Mouse (Mus musculus) midbrain, embryonic 13.5 days (tissue): Measurements from ENCODE around the gene Cpsf4l. TPM values are rescaled to one million over a fixed set of nuclear protein-coding genes. Genes with fewer than 3 reads are reported as not detected.

ENCODE experiments used
- ATAC-seq: fragments of 200-750 bp; cut with Nextera tagmentation; 2 replicates; pipeline ENCODE4 v1.8.0; 2017; ENCODE audit warnings: mild to moderate bottlenecking, moderate TSS enrichment, moderate library complexity
- H3K27ac ChIP-seq: fragments of 300-500 bp; sonication (generic); 2 replicates; pipeline ENCODE4 v1.5.1; 2015; ENCODE audit warnings: inconsistent platforms, mild to moderate bottlenecking, moderate library complexity
- H3K27me3 ChIP-seq: fragments of 300-500 bp; sonication (generic); 2 replicates; pipeline ENCODE4 v1.6.1; 2015; ENCODE audit warnings: mild to moderate bottlenecking, inconsistent platforms
- H3K36me3 ChIP-seq: fragments of 300-500 bp; sonication (generic); 2 replicates; pipeline ENCODE4 v1.6.1; 2015; ENCODE audit warnings: mild to moderate bottlenecking, inconsistent platforms
- H3K4me1 ChIP-seq: fragments of 300-500 bp; sonication (generic); replicated peaks from 2 replicates; pipeline ENCODE4 v1.6.1; 2015; ENCODE audit warnings: inconsistent platforms
- H3K4me2 ChIP-seq: fragments of 300-500 bp; sonication (generic); replicated peaks from 2 replicates; pipeline ENCODE4 v1.6.1; 2015; ENCODE audit warnings: moderate library complexity, mild to moderate bottlenecking, inconsistent platforms
- H3K4me3 ChIP-seq: fragments of 300-500 bp; sonication (generic); replicated peaks from 2 replicates; pipeline ENCODE4 v1.5.1; 2015; ENCODE audit warnings: mild to moderate bottlenecking, inconsistent platforms
- H3K9ac ChIP-seq: fragments of 300-500 bp; sonication (generic); replicated peaks from 2 replicates; pipeline ENCODE4 v1.6.1; 2015; ENCODE audit warnings: mild to moderate bottlenecking, inconsistent platforms
- H3K9me3 ChIP-seq: fragments of 300-500 bp; sonication (generic); 2 replicates; pipeline ENCODE4 v1.6.1; 2016; ENCODE audit warnings: mild to moderate bottlenecking, inconsistent platforms
- WGBS: fragments of 180-500 bp; shearing (Covaris S2); methylation state at CpG from one replicate; pipeline ENCODE4 v1.1.7; 2015; 5-methylcytosine and 5-hydroxymethylcytosine counted together
- polyA plus RNA-seq: library from polyadenylated mRNA; unstranded; fragments of >200 nt; fragmentation: Nextera tagmentation; extraction: Ambion mirVana; gene quantifications from 2 replicates; pipeline ENCODE4 v1.2.1, GENCODE M21; 2015

Gene Cpsf4l
- polyA plus RNA-seq, 1 experiment from 2014 or later, result 0.54 TPM

- 11% methylated on average over 21 of the region's 21 CpGs for WGBS
- ATAC-seq, result no peak
- peak overlapping the region; percentile 73 for H3K4me3 ChIP-seq
- peak overlapping the region; percentile 82 for H3K4me2 ChIP-seq
- peak overlapping the region; percentile 95 for H3K27ac ChIP-seq
- H3K4me1 ChIP-seq, result peaks cover 56% of the 10 kb centered on the region
- no peaks in the 10 kb centered on the region for H3K9me3 ChIP-seq
- peak overlapping the region; percentile 94 for H3K9ac ChIP-seq
- no peaks in the 10 kb centered on the region for H3K27me3 ChIP-seq
- peaks cover 26% of the 10 kb centered on the region; the same call in 1 of the 2 replicates for H3K36me3 ChIP-seq
Measured at GRCm38 (mm10) chr11:113748797-113749521, 39.1 kb upstream of the Cpsf4l start.

- peaks cover 56% of the 10 kb centered on the region for H3K4me1 ChIP-seq
Measured at GRCm38 (mm10) chr11:113747725-113748380, 38.0 kb upstream of the Cpsf4l start.

GRCm38 (mm10) chr11:113747056-113747455 lies 37.2 kb upstream of the Cpsf4l start:
- H3K36me3 ChIP-seq, result peaks cover 42% of the 10 kb centered on the region
- ATAC-seq, result no peak
- no peak overlapping the region for H3K9ac ChIP-seq
- H3K9me3 ChIP-seq, result no peaks in the 10 kb centered on the region
- no peak overlapping the region for H3K27ac ChIP-seq
- no peaks in the 10 kb centered on the region for H3K27me3 ChIP-seq
- peak overlapping the region; percentile 82 for H3K4me2 ChIP-seq
- peaks cover 52% of the 10 kb centered on the region for H3K4me1 ChIP-seq
- 87% methylated on average over 16 of the region's 16 CpGs for WGBS
- no peak overlapping the region for H3K4me3 ChIP-seq

More at GRCm38 (mm10) chr11:113747725-113748380, 38.0 kb upstream of the Cpsf4l start:
- no peak for ATAC-seq
- H3K9ac ChIP-seq, result 0 out of 2 replicates have a peak overlapping the region, but pooled peaks have one; percentile 94
- H3K36me3 ChIP-seq, result peaks cover 36% of the 10 kb centered on the region
- no peaks in the 10 kb centered on the region for H3K27me3 ChIP-seq
- peak overlapping the region; percentile 82 for H3K4me2 ChIP-seq
- no peaks in the 10 kb centered on the region for H3K9me3 ChIP-seq
- peak overlapping the region; percentile 95; the same call in 1 of the 2 replicates for H3K27ac ChIP-seq
- WGBS, result 81% methylated on average over 11 of the region's 11 CpGs
- peak overlapping the region; percentile 73 for H3K4me3 ChIP-seq

- Histone ChIP-seq H3K4me3 (no peak overlapping the region), H3K27ac (no peak overlapping the region), H3K4me1 (peaks cover 49% of the 10 kb centered on the region), H3K27me3 (no peaks in the 10 kb centered on the region), H3K9ac (no peak overlapping the region), H3K36me3 (peaks cover 48% of the 10 kb centered on the region), H3K4me2 (no peak overlapping the region), H3K9me3 (no peaks in the 10 kb centered on the region)
- WGBS, result 87% methylated on average over 4 of the region's 4 CpGs
- ATAC-seq, result no peak
Measured at GRCm38 (mm10) chr11:113745961-113746360, 36.1 kb upstream of the Cpsf4l start.

GRCm38 (mm10) chr11:113742998-113743397 lies 33.2 kb upstream of the Cpsf4l start:
- 100% methylated on average over 1 of the region's 1 CpGs for WGBS
- no peak overlapping the region for H3K9ac ChIP-seq
- no peaks in the 10 kb centered on the region for H3K9me3 ChIP-seq
- no peak overlapping the region for H3K4me2 ChIP-seq
- peaks cover 50% of the 10 kb centered on the region for H3K36me3 ChIP-seq
- H3K4me1 ChIP-seq, result peaks cover 47% of the 10 kb centered on the region
- no peak for ATAC-seq
- no peak overlapping the region for H3K27ac ChIP-seq
- H3K4me3 ChIP-seq, result no peak overlapping the region
- no peaks in the 10 kb centered on the region for H3K27me3 ChIP-seq

GRCm38 (mm10) chr11:113740100-113740499 lies 30.3 kb upstream of the Cpsf4l start:
- H3K9me3 ChIP-seq, result no peaks in the 10 kb centered on the region
- peaks cover 36% of the 10 kb centered on the region for H3K36me3 ChIP-seq
- H3K27ac ChIP-seq, result no peak overlapping the region
- peaks cover 39% of the 10 kb centered on the region for H3K4me1 ChIP-seq
- WGBS, result 91% methylated on average over 7 of the region's 7 CpGs
- H3K4me3 ChIP-seq, result no peak overlapping the region
- H3K9ac ChIP-seq, result no peak overlapping the region
- no peaks in the 10 kb centered on the region for H3K27me3 ChIP-seq
- no peak for ATAC-seq
- H3K4me2 ChIP-seq, result no peak overlapping the region

- 91% methylated on average over 8 of the region's 8 CpGs for WGBS
- ATAC-seq, result no peak
- H3K27ac ChIP-seq, result no peak overlapping the region
- no peak overlapping the region for H3K9ac ChIP-seq
- peaks cover 32% of the 10 kb centered on the region for H3K36me3 ChIP-seq
- no peaks in the 10 kb centered on the region for H3K27me3 ChIP-seq
- H3K4me2 ChIP-seq, result no peak overlapping the region
- H3K4me3 ChIP-seq, result no peak overlapping the region
- no peaks in the 10 kb centered on the region for H3K9me3 ChIP-seq
- H3K4me1 ChIP-seq, result peaks cover 47% of the 10 kb centered on the region
Measured at GRCm38 (mm10) chr11:113739213-113739612, 29.4 kb upstream of the Cpsf4l start.

GRCm38 (mm10) chr11:113737912-113738311 lies 28.1 kb upstream of the Cpsf4l start:
- ATAC-seq, result no peak

GRCm38 (mm10) chr11:113737553-113737854 lies 27.7 kb upstream of the Cpsf4l start:
- no peak overlapping the region for H3K4me2 ChIP-seq
- no peak overlapping the region for H3K9ac ChIP-seq
- ATAC-seq, result no peak
- H3K4me3 ChIP-seq, result no peak overlapping the region
- WGBS, result 89% methylated on average over 3 of the region's 3 CpGs
- no peak overlapping the region for H3K27ac ChIP-seq
- no peaks in the 10 kb centered on the region for H3K9me3 ChIP-seq
- peaks cover 18% of the 10 kb centered on the region for H3K36me3 ChIP-seq
- H3K4me1 ChIP-seq, result peaks cover 59% of the 10 kb centered on the region
- H3K27me3 ChIP-seq, result no peaks in the 10 kb centered on the region

More at GRCm38 (mm10) chr11:113737912-113738311, 28.1 kb upstream of the Cpsf4l start:
- H3K27ac ChIP-seq, result no peak overlapping the region
- no peaks in the 10 kb centered on the region for H3K27me3 ChIP-seq
- no peak overlapping the region for H3K9ac ChIP-seq
- WGBS, result 75% methylated on average over 8 of the region's 8 CpGs
- H3K4me1 ChIP-seq, result peaks cover 59% of the 10 kb centered on the region
- no peak overlapping the region for H3K4me3 ChIP-seq
- H3K9me3 ChIP-seq, result no peaks in the 10 kb centered on the region
- H3K4me2 ChIP-seq, result no peak overlapping the region
- peaks cover 21% of the 10 kb centered on the region for H3K36me3 ChIP-seq

GRCm38 (mm10) chr11:113736848-113737552 lies 27.2 kb upstream of the Cpsf4l start:
- Histone ChIP-seq H3K9ac (no peak overlapping the region), H3K27ac (no peak overlapping the region), H3K4me2 (no peak overlapping the region), H3K36me3 (peaks cover 13% of the 10 kb centered on the region), H3K4me3 (no peak overlapping the region), H3K27me3 (no peaks in the 10 kb centered on the region), H3K9me3 (no peaks in the 10 kb centered on the region), H3K4me1 (peaks cover 59% of the 10 kb centered on the region)
- whole genome bisulfite sequencing, result 84% methylated on average over 11 of the region's 11 CpGs
- ATAC-seq, result no peak

- no peaks in the 10 kb centered on the region for H3K9me3 ChIP-seq
- ATAC-seq, result no peak
- H3K4me3 ChIP-seq, result no peak overlapping the region
- peaks cover 66% of the 10 kb centered on the region for H3K4me1 ChIP-seq
- H3K9ac ChIP-seq, result no peak overlapping the region
- no peak overlapping the region for H3K4me2 ChIP-seq
- WGBS, result 84% methylated on average over 6 of the region's 6 CpGs
- H3K36me3 ChIP-seq, result 0 out of 2 replicates have a peak, but pooled peaks cover 3% of the 10 kb centered on the region
- H3K27ac ChIP-seq, result no peak overlapping the region
- no peaks in the 10 kb centered on the region for H3K27me3 ChIP-seq
Measured at GRCm38 (mm10) chr11:113735151-113735550, 25.3 kb upstream of the Cpsf4l start.
